Mouse (Mus musculus) embryonic facial prominence, embryonic 10.5 days (tissue): ENCODE data around the gene Gm11032. TPM values are rescaled to one million over a fixed set of nuclear protein-coding genes. Genes with fewer than 3 reads are reported as not detected.

Experiments used
- DNase-seq: peaks from one replicate; pipeline ENCODE4 v3.0.0-alpha.2; 2017; ENCODE audit warnings: low spot score
- H3K27ac ChIP-seq: fragments of 300-500 bp; sonication (generic); replicated peaks from 2 replicates; pipeline ENCODE4 v1.5.1; 2016; ENCODE audit warnings: mild to moderate bottlenecking
- H3K27me3 ChIP-seq: fragments of 300-500 bp; sonication (generic); replicated peaks from 2 replicates; pipeline ENCODE4 v1.6.1; 2016; ENCODE audit warnings: low read depth, mild to moderate bottlenecking; ENCODE audit not compliant: poor library complexity, severe bottlenecking
- H3K36me3 ChIP-seq: fragments of 300-500 bp; sonication (generic); replicated peaks from 2 replicates; pipeline ENCODE4 v1.6.1; 2016; ENCODE audit warnings: mild to moderate bottlenecking, moderate library complexity
- H3K4me1 ChIP-seq: fragments of 300-500 bp; sonication (generic); 2 replicates; pipeline ENCODE4 v1.6.1; 2016
- H3K4me3 ChIP-seq: fragments of 300-500 bp; sonication (generic); 2 replicates; pipeline ENCODE4 v1.5.1; 2016; ENCODE audit warnings: mild to moderate bottlenecking, moderate library complexity
- H3K9me3 ChIP-seq: fragments of 300-500 bp; sonication (generic); 2 replicates; pipeline ENCODE4 v1.6.1; 2016; ENCODE audit warnings: mild to moderate bottlenecking
- WGBS: fragments of 180-500 bp; shearing (Covaris S2); methylation state at CpG from one replicate; pipeline ENCODE4 v1.1.7; 2016; 5-methylcytosine and 5-hydroxymethylcytosine counted together
- polyA plus RNA-seq: library from polyadenylated mRNA; unstranded; fragments of >200 nt; fragmentation: Nextera tagmentation; extraction: Ambion mirVana; gene quantifications from 2 replicates; pipeline ENCODE4 v1.2.1, GENCODE M21; 2016

Gm11032 gene
- polyA plus RNA-seq, 1 experiment from 2014 or later = not detected

GRCm38 (mm10) chr11:4602691-4603441, 17.0 kb upstream of the Gm11032 start:
- WGBS = 51% methylated on average over 12 of the region's 12 CpGs
- H3K27ac ChIP-seq = no peak overlapping the region
- H3K4me1 ChIP-seq = peaks cover 15% of the 10 kb centered on the region
- no peaks in the 10 kb centered on the region for H3K27me3 ChIP-seq
- DNase-seq = no peak
- no peaks in the 10 kb centered on the region for H3K9me3 ChIP-seq
- no peak overlapping the region for H3K4me3 ChIP-seq
- no peaks in the 10 kb centered on the region for H3K36me3 ChIP-seq

DNA sequence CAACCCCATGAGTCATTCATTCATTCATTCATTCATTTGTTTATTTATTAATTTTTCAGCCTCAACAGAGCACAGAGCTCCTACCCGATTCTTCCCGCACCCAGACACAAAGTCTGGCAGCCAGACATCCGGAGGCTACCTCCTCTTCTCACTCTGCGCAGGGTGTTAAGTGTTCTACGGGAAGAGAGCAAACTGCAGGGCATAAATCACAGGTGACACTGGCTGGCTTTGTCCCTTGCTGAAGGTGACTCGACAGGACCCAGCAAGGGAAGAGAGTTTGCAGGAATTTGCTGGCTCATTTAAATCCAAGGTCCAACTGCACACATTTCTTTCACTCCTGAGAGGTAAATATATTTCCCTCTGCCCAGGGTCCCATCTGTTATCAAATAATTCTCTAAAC, 15.4 kb upstream of the Gm11032 start:
- 68% methylated on average over 6 of the region's 6 CpGs for WGBS
- Histone ChIP-seq H3K9me3 (no peaks in the 10 kb centered on the region), H3K4me3 (no peak overlapping the region), H3K4me1 (peaks cover 15% of the 10 kb centered on the region), H3K27me3 (no peaks in the 10 kb centered on the region), H3K27ac (no peak overlapping the region), H3K36me3 (no peaks in the 10 kb centered on the region)
- no peak for DNase-seq

- 53% methylated on average over 7 of the region's 7 CpGs for WGBS
Observed at GRCm38 (mm10) chr11:4605414-4605813, 14.5 kb upstream of the Gm11032 start.

GRCm38 (mm10) chr11:4606541-4606940, 13.3 kb upstream of the Gm11032 start:
- Histone ChIP-seq H3K27me3 (no peaks in the 10 kb centered on the region), H3K4me3 (no peak overlapping the region), H3K27ac (no peak overlapping the region), H3K36me3 (no peaks in the 10 kb centered on the region), H3K9me3 (no peaks in the 10 kb centered on the region), H3K4me1 (peaks cover 15% of the 10 kb centered on the region)
- DNase-seq = no peak
- WGBS = 77% methylated on average over 1 of the region's 1 CpGs

More at GRCm38 (mm10) chr11:4605414-4605813, 14.5 kb upstream of the Gm11032 start:
- no peaks in the 10 kb centered on the region for H3K36me3 ChIP-seq
- no peaks in the 10 kb centered on the region for H3K27me3 ChIP-seq
- H3K9me3 ChIP-seq = no peaks in the 10 kb centered on the region
- no peak overlapping the region for H3K27ac ChIP-seq
- H3K4me1 ChIP-seq = peaks cover 15% of the 10 kb centered on the region
- H3K4me3 ChIP-seq = no peak overlapping the region
- no peak for DNase-seq

- whole genome bisulfite sequencing = 87% methylated on average over 2 of the region's 2 CpGs
- no peaks in the 10 kb centered on the region for H3K27me3 ChIP-seq
- no peak for DNase-seq
- no peak overlapping the region for H3K4me3 ChIP-seq
- H3K36me3 ChIP-seq = no peaks in the 10 kb centered on the region
- H3K4me1 ChIP-seq = no peaks in the 10 kb centered on the region
- H3K27ac ChIP-seq = no peak overlapping the region
- no peaks in the 10 kb centered on the region for H3K9me3 ChIP-seq
Observed at GRCm38 (mm10) chr11:4611904-4612303, 8.0 kb upstream of the Gm11032 start.

- no peak for DNase-seq
- Histone ChIP-seq H3K27ac (no peak overlapping the region), H3K36me3 (no peaks in the 10 kb centered on the region), H3K27me3 (no peaks in the 10 kb centered on the region), H3K4me3 (no peak overlapping the region), H3K9me3 (no peaks in the 10 kb centered on the region), H3K4me1 (peaks cover 3% of the 10 kb centered on the region; the same call in 1 of the 2 replicates)
- WGBS = 58% methylated on average over 13 of the region's 13 CpGs
Observed at GRCm38 (mm10) chr11:4620501-4621108, 738 bp downstream of the Gm11032 start.

- Histone ChIP-seq H3K9me3 (no peaks in the 10 kb centered on the region), H3K4me3 (no peak overlapping the region), H3K27me3 (no peaks in the 10 kb centered on the region), H3K27ac (no peak overlapping the region), H3K4me1 (peaks cover 3% of the 10 kb centered on the region; the same call in 1 of the 2 replicates), H3K36me3 (no peaks in the 10 kb centered on the region)
- DNase-seq = no peak
- WGBS = 77% methylated on average over 4 of the region's 4 CpGs
Observed at GRCm38 (mm10) chr11:4621866-4622265, 2.0 kb downstream of the Gm11032 start.

- Histone ChIP-seq H3K4me1 (peaks cover 3% of the 10 kb centered on the region; the same call in 1 of the 2 replicates), H3K36me3 (no peaks in the 10 kb centered on the region), H3K27me3 (no peaks in the 10 kb centered on the region), H3K4me3 (no peak overlapping the region), H3K27ac (no peak overlapping the region), H3K9me3 (no peaks in the 10 kb centered on the region)
- DNase-seq = no peak
- WGBS = 75% methylated on average over 7 of the region's 7 CpGs
Observed at GRCm38 (mm10) chr11:4622442-4622986, 2.6 kb downstream of the Gm11032 start.

DNA sequence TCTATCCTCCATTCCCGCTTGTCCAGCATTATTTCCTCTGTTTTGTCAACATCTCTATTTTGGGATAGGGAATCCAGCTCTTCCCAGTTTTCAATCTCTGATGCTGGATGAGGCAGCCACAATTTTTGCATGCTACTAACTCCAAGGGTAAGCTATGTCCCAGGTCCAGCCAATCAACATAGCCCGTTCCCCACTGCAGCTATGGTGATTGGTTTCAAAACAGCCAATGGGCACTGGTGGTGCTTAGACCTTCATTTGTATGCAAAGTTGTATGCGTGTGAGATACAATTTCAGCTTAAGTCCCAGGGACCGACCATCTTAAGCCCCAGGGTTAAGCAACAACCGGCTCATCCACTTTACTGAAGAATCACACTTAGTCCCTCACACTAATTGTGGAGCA, 3.1 kb downstream of the Gm11032 start:
- no peaks in the 10 kb centered on the region for H3K27me3 ChIP-seq
- H3K9me3 ChIP-seq = no peaks in the 10 kb centered on the region
- H3K4me1 ChIP-seq = peaks cover 3% of the 10 kb centered on the region; the same call in 1 of the 2 replicates
- no peak overlapping the region for H3K4me3 ChIP-seq
- H3K36me3 ChIP-seq = no peaks in the 10 kb centered on the region
- 61% methylated on average over 5 of the region's 5 CpGs for WGBS
- H3K27ac ChIP-seq = no peak overlapping the region
- no peak for DNase-seq

DNA sequence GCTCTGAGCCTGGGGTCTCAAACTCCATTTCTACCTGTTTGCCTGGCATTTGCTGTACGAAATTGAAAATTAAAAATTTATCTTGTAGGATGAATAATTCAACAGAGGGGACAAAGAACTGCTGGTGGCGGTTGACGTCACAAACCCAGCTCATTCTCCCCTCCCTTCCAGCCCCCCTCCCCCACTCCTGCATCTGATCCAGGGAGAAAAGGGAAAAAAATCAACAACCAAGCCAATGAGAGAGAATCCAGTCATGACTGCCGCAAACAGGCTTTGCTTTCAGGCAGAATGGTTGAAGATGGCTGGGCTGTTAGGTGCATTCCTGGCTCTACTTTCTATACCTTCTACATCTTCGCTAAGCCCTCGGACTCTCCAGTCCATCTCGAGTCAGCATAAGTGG, 6.1 kb downstream of the Gm11032 start:
- no peaks in the 10 kb centered on the region for H3K27me3 ChIP-seq
- H3K36me3 ChIP-seq = no peaks in the 10 kb centered on the region
- no peak for DNase-seq
- no peak overlapping the region for H3K4me3 ChIP-seq
- no peaks in the 10 kb centered on the region for H3K9me3 ChIP-seq
- no peak overlapping the region for H3K27ac ChIP-seq
- H3K4me1 ChIP-seq = peaks cover 26% of the 10 kb centered on the region
- WGBS = 76% methylated on average over 7 of the region's 7 CpGs

GRCm38 (mm10) chr11:4627636-4628035, 7.8 kb downstream of the Gm11032 start:
- Histone ChIP-seq H3K27me3 (no peaks in the 10 kb centered on the region), H3K4me3 (no peak overlapping the region), H3K4me1 (peaks cover 26% of the 10 kb centered on the region), H3K9me3 (no peaks in the 10 kb centered on the region), H3K27ac (no peak overlapping the region), H3K36me3 (no peaks in the 10 kb centered on the region)
- WGBS = 86% methylated on average over 7 of the region's 7 CpGs
- no peak for DNase-seq

GRCm38 (mm10) chr11:4629861-4630280, 10.0 kb downstream of the Gm11032 start:
- no peak overlapping the region for H3K4me3 ChIP-seq
- no peaks in the 10 kb centered on the region for H3K27me3 ChIP-seq
- 21% methylated on average over 8 of the region's 8 CpGs for WGBS

DNA sequence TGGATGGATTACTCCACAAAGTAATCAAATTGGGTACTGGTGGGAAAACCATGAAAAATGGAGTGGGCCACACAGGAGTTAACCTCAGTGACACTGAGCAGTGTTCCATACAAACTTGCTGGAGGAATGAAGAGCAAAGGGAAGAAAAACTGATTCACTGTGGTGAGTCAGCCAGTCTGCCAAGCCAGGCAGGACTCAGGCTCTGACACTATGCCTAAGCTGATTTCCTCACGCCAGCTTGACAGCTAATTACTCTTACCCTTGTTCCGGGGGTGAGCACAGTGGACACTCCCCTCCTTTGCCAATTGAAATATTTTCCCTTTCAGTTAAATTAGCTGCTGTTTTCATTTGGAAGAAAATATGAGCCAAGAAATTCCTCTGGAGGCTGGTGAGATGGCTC, 13.6 kb downstream of the Gm11032 start:
- 62% methylated on average over 2 of the region's 2 CpGs for WGBS

More at GRCm38 (mm10) chr11:4629861-4630280, 10.0 kb downstream of the Gm11032 start:
- H3K9me3 ChIP-seq = no peaks in the 10 kb centered on the region
- peak overlapping the region; percentile 78 for H3K27ac ChIP-seq
- H3K4me1 ChIP-seq = peaks cover 23% of the 10 kb centered on the region
- DNase-seq = peak; percentile 64
- no peaks in the 10 kb centered on the region for H3K36me3 ChIP-seq

More for the DNA sequence above, 13.6 kb downstream of the Gm11032 start:
- Histone ChIP-seq H3K4me1 (peaks cover 37% of the 10 kb centered on the region), H3K9me3 (no peaks in the 10 kb centered on the region), H3K27ac (no peak overlapping the region), H3K4me3 (no peak overlapping the region), H3K36me3 (no peaks in the 10 kb centered on the region), H3K27me3 (no peaks in the 10 kb centered on the region)
- no peak for DNase-seq
